Mouse (Mus musculus) cerebral cortex, adult 2 months (tissue): ENCODE results near the gene Eif5a.

Experiments
- WGBS: fragments of 180-500 bp; shearing (Covaris S2); methylation state at CpG from one replicate; pipeline ENCODE4 v1.1.7; 2018; 5-methylcytosine and 5-hydroxymethylcytosine counted together

Eif5a gene

DNA sequence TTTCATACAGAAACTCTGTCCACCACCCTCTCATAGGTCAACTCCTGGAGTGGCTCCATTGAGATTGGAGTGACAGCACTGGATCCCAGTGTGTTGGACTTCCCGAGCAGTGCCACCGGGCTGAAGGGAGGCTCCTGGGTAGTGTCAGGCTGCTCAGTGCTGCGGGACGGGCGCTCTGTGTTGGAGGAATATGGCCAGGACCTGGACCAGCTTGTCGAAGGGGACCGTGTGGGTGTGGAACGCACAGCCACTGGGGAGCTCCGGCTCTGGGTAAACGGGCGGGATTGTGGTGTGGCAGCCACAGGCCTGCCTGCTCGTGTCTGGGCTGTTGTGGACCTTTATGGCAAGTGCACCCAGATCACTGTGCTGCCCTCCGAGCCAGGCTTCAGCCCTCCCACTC lies 18.8 kb downstream of the Eif5a start:
- WGBS: 76% methylated on average over 13 of the region's 13 CpGs

DNA sequence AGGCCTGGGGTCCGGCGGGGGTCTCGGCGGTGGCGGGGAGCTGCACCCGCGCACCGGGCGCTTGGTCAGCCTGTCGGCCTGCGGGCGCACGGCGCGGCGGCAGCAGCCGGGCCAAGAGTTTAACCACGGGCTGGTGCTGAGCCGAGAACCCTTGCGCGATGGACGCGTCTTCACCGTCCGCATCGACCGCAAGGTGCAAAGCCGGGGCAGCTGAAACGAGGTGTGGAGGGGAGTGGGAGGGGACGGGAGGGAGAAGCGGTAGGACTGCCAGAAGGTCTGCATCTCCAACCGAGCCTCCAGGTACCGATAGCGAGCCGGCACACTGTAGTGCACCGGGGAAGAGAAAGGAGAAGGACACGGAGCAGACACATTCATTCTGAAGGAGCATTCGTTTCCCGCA lies 19.8 kb downstream of the Eif5a start:
- WGBS: under 1% methylated on average over 39 of the region's 39 CpGs

DNA sequence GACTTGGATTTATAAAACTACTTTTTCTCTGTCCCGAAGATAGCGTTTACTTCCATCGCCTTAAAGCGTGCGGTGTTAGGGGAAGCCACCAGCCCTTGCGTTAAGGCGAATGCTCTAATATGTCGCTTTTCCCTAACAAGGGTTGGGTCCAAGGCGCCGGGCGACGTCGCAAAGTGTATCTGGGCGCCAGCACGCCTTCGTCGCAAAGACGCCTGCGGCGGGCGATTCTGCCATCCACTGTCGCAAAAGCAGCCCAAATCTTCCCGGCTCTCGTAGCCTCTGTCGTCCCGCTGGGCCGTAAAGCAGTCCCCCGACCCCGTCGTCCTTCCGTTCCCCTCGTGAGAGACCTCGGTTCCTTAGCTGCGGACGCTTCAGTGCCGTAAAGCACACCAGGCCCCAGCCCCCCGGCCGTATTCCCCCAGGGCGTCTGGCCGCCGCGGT lies 20.3 kb downstream of the Eif5a start:
- under 1% methylated on average over 42 of the region's 42 CpGs for WGBS

GRCm38 (mm10) chr11:69900471-69901405 lies 21.0 kb downstream of the Eif5a start, which contains the start of the genes 2810408A11Rik and Neurl4:
TSS of gene 2810408A11Rik (minus strand) at chr11:69900987.
TSS of gene Neurl4 (plus strand) at chr11:69901072.
- 1% methylated on average over 38 of the region's 38 CpGs for WGBS

DNA sequence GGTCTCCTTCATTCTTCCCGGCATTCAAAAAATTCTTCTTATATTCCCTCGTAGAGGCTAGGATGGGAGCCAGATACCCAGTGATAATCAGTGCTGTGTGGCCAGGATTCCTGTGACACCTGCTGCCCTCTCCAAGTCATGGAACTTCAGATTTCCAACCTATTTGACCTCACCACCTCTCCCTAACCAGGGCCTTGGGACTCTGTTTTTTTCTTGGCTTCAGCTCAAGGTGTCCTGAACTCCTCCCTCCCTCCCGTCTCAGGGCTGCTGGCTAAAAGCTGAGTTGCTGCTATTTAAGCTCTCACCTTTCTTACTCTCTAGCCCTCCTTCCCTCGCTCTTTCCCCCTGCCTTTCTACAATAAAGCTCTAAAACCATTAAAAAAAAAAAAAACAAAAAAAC lies 21.9 kb downstream of the Eif5a start:
- 29% methylated on average over 4 of the region's 4 CpGs for WGBS

DNA sequence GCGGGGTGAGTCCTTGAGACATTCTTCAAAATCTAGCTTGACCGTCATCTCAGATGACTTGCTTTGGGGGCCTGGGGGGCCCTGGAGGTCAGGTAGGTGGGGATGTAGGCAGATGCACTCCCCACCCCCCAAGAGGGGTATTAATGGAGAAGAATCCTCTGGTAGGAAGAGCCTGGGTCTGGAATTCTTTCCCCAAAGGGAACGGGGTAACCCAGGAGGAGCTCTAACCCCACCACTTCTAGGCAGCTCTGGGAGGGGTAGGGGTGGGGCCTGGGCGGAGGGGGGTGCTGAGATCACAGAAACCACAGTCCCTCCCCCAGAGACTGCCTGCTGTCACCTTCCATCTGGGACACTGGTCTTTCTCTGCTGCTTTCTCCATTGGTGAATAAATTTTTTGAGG lies 26.5 kb downstream of the Eif5a start, which contains the start of gene Acap1:
TSS of gene Acap1 (minus strand) at position 249 of the 400 bp plus-strand sequence.
- 70% methylated on average over 4 of the region's 4 CpGs for WGBS

GRCm38 (mm10) chr11:69894671-69895070 lies 27.1 kb downstream of the Eif5a start:
- 75% methylated on average over 5 of the region's 5 CpGs for WGBS

DNA sequence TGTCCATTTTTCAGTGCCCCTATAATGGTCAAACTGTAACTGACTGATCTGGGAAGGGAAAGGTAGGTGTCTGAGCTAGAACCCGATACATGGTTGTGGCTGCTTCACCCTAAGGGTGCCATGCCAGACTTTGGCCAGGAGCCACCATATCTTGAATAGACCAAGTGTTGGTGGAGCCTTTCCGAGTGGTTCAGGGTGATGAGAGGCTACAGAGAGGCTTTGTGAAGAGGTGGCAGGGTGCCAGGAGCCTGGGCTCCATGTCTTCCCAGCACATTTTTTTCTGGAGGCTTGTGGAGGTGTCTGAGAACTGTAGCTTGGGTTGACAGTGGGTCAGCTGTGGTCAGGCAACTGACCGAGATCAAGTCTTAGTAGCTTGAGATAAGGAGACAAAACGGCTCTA lies 30.3 kb downstream of the Eif5a start:
- WGBS: 54% methylated on average over 4 of the region's 4 CpGs

DNA sequence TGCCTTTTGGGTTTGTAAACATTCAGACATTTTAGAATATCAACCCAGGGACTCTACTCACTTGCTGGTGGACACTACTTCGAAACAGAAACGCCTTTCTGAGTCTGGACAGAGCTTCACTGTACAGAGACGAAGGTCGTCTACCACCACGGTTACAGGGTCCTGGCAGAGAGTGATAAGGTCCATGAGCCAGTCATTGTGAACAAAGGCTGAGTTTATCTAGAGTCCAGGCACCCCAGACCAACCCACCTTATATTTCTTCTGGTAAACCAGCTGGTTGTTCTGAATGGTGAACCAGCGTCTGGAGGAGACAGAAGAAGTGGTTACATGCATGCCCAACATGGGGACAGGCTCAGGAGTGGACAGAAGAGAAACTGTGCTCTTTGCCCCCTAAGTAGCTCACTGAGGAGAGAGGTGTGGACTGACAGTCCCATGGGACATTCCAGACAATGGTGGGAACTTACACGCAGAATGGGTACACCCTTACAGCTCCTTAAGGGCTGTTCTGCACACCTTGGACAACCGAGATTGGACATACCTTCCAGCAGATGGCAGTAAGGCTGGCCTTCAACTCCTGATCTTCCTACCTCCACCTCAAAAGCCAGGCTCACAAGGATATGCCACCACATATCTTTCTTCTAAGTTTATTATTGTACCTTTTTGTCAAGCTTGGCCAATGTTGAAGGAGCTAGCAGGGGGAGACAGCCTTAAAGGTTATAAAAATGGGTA lies 34.7 kb downstream of the Eif5a start:
- WGBS: 68% methylated on average over 8 of the region's 8 CpGs

DNA sequence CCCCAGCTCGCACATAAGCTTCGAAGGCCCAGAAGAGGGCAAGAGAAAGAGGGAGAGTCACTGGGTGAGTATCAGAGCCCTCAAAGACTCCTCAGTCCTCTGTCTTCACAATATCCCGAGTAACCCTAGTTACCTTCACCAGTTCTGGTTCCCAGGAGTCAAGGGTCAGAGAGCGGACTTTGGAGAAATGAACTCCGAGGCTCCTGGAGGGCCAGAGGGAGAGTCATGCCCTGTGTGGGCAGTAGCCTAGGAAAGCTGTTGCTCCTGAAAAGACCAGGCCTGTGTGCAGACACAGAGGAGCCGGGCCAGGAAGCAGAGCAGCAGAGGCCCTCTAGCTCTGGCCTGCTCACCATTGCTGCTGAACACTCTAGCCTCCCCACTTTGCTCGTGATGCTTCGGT lies 37.1 kb downstream of the Eif5a start:
- WGBS: 84% methylated on average over 8 of the region's 8 CpGs

DNA sequence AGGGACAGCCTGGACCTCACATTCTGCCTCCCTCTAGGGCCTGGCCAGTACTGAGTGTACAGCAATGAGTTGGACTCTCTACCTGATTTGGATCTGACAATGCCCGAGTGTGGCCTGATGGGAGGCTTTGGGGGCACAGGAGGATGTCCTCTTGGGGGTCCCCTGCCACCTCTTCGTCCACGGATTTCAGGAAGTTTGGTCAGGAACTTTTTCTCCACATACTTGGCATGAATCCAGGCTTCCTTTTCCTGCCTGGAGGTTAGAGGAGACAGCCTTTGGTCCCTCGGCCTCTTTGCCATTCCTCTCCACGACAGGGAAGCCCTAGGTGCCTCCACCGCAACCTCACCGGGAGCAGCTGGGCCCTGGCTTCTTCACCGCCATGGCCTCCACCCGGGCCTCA lies 37.5 kb downstream of the Eif5a start:
- WGBS: 79% methylated on average over 9 of the region's 9 CpGs

- WGBS: 88% methylated on average over 8 of the region's 8 CpGs
These were observed 38.1 kb downstream of the Eif5a start for GRCm38 (mm10) chr11:69883527-69884151.

- WGBS: 70% methylated on average over 4 of the region's 4 CpGs
These were observed 38.7 kb downstream of the Eif5a start for GRCm38 (mm10) chr11:69883066-69883465.

GRCm38 (mm10) chr11:69881787-69882670 lies 39.7 kb downstream of the Eif5a start:
- WGBS: 65% methylated on average over 21 of the region's 21 CpGs

GRCm38 (mm10) chr11:69880853-69881603 lies 40.7 kb downstream of the Eif5a start, which contains the start of gene Kctd11:
TSS of gene Kctd11 (minus strand) at chr11:69881406.
- WGBS: under 1% methylated on average over 46 of the region's 46 CpGs

GRCm38 (mm10) chr11:69880506-69880852 lies 41.3 kb downstream of the Eif5a start:
- 2% methylated on average over 18 of the region's 18 CpGs for WGBS

- WGBS: 67% methylated on average over 15 of the region's 15 CpGs
These were observed 42.0 kb downstream of the Eif5a start for GRCm38 (mm10) chr11:69879711-69880110.

DNA sequence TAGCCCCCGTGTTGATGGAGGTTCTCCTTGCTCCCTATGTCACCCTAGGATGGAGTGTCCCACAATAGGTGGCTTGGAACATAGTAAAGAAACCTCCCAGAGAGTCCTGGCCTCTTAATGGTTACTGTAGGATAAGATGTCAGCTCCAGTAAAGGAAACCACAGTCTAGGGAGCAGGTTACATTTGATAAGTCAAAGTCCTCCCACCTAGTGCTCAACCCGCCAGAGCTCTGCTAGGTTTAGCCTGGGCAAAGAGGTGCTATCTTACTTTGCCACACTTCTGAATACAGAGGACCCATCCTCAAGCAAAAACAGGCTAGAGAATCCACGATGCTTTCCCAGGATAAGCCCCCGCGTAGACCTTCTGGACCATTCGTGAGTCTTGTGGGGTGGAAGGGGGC lies 42.8 kb downstream of the Eif5a start:
- 89% methylated on average over 6 of the region's 6 CpGs for WGBS

- WGBS: 83% methylated on average over 3 of the region's 3 CpGs
These were observed 43.4 kb downstream of the Eif5a start for GRCm38 (mm10) chr11:69878399-69878798.

DNA sequence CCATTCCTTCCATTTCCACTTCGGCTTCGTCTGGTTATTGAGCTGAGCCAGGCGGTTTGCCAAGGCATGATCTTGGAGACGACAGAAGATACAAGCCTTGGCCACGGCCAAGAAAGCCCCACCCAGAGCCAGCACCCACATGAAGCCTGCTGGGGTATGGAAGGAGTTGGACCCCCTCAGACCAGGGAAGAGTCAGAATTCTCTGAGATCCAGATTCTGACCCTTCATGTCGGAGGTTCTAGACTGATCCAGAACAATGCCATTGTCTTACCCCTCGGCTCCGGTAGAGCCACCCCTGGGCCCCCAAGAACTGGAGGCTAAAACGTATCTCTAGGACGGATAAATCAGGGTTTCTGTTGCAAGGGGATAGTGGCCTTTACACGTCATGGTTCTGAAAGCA lies 43.9 kb downstream of the Eif5a start, which contains the start of gene Tmem95:
TSS of gene Tmem95 (minus strand) at position 141 of the 400 bp plus-strand sequence.
- 80% methylated on average over 11 of the region's 11 CpGs for WGBS
